Mouse (Mus musculus): ENCODE measurements around the gene Asb15. TPM values are rescaled to one million over a fixed set of nuclear protein-coding genes. Genes with fewer than 3 reads are reported as not detected.

Gene Asb15
- polyA plus RNA-seq, 1 experiment from 2014 or later = not detected

DNA sequence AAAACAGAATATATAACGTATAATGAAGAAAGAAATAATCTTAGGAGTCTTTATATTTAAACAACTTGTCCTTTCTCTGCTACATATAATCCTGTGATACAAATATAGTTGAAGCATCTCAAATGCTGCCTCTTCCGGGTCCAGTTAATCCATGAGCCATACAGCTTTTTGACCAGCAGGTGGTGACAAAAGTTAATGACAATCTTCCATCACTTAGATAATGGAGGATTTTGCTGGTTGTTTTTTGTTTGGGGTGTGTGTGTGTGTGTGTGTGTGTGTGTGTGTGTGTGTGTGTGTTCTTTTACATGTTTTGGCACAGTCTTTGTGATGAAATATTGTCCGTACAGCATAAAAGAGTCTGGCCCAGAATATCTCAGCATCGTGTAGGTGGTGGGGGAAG lies 2.2 kb downstream of the Asb15 start:
- H3K36me3 ChIP-seq (ENCODE audit: control insufficient read depth, insufficient read depth, low read length) = no peaks in the 10 kb centered on the region
- H3K4me3 ChIP-seq (ENCODE audit: low read depth, low read length) = no peak overlapping the region
- no peak overlapping the region for H3K9ac ChIP-seq (ENCODE audit: low read length)
- no peaks in the 10 kb centered on the region for H3K9me3 ChIP-seq (ENCODE audit: control insufficient read depth, low read length)
- H3K27ac ChIP-seq (ENCODE audit: low read depth, low read length) = no peak overlapping the region
- DNase-seq (ENCODE audit: low spot score) (peak; percentile 52), ATAC-seq (replicated peaks; ENCODE audit: low FRiP score) (no peak)
- peak overlapping the region; percentile 18; the same call in 1 of the 2 replicates for H3K4me2 ChIP-seq (ENCODE audit: low read depth, low read length, severe bottlenecking)
- 20% methylated on average over 4 of the region's 4 CpGs for WGBS
- 0 out of 2 replicates have a peak, but pooled peaks cover 3% of the 10 kb centered on the region for H3K4me1 ChIP-seq (replicated peaks; ENCODE audit: control insufficient read depth, insufficient read depth, low read length)
- H3K27me3 ChIP-seq (ENCODE audit: control insufficient read depth, insufficient read depth, low read length) = no peaks in the 10 kb centered on the region

- no peak for ATAC-seq (replicated peaks; ENCODE audit: low FRiP score)
- H3K27me3 ChIP-seq (ENCODE audit: control insufficient read depth, insufficient read depth, low read length) = no peaks in the 10 kb centered on the region
- peak overlapping the region; percentile 18; the same call in 1 of the 2 replicates for H3K4me2 ChIP-seq (ENCODE audit: low read depth, low read length, severe bottlenecking)
- 66% methylated on average over 11 of the region's 11 CpGs for WGBS
- no peak overlapping the region for H3K27ac ChIP-seq (ENCODE audit: low read depth, low read length)
- no peaks in the 10 kb centered on the region for H3K9me3 ChIP-seq (ENCODE audit: control insufficient read depth, low read length)
- H3K4me3 ChIP-seq (ENCODE audit: low read depth, low read length) = no peak overlapping the region
- H3K36me3 ChIP-seq (ENCODE audit: control insufficient read depth, insufficient read depth, low read length) = no peaks in the 10 kb centered on the region
- H3K9ac ChIP-seq (ENCODE audit: low read length) = no peak overlapping the region
- DNase-seq (ENCODE audit: low spot score) = no peak
- H3K4me1 ChIP-seq (replicated peaks; ENCODE audit: control insufficient read depth, insufficient read depth, low read length) = 0 out of 2 replicates have a peak, but pooled peaks cover 2% of the 10 kb centered on the region
Observed at GRCm38 (mm10) chr6:24530711-24531420, 2.9 kb downstream of the Asb15 start.

DNA sequence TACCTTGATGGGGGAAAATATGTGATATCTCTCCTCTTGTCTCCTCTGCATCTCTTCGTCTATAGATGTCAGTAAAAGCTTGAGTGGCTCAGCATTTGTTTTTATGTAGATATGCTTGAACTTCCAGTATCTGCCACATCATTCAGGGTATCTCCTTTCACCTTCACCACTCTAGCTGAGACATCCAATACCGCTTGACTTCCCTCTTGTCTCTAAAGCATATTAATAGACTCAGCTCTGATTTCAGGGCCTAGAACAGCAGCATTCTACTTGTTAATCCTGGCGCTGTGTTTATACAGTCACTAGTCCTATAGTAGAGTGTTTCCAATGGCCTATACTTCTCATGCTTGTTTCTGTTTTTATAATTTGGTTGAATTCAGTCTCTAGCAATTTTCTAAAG lies 4.9 kb downstream of the Asb15 start:
- H3K9me3 ChIP-seq (ENCODE audit: control insufficient read depth, low read length) = no peaks in the 10 kb centered on the region
- DNase-seq (ENCODE audit: low spot score) = no peak
- no peak overlapping the region for H3K27ac ChIP-seq (ENCODE audit: low read depth, low read length)
- no peaks in the 10 kb centered on the region for H3K27me3 ChIP-seq (ENCODE audit: control insufficient read depth, insufficient read depth, low read length)
- 80% methylated on average over 3 of the region's 3 CpGs for WGBS
- no peaks in the 10 kb centered on the region for H3K4me1 ChIP-seq (replicated peaks; ENCODE audit: control insufficient read depth, insufficient read depth, low read length)
- no peaks in the 10 kb centered on the region for H3K36me3 ChIP-seq (ENCODE audit: control insufficient read depth, insufficient read depth, low read length)
- H3K4me2 ChIP-seq (ENCODE audit: low read depth, low read length, severe bottlenecking) = no peak overlapping the region
- H3K9ac ChIP-seq (ENCODE audit: low read length) = no peak overlapping the region
- H3K4me3 ChIP-seq (ENCODE audit: low read depth, low read length) = no peak overlapping the region
- no peak for ATAC-seq (replicated peaks; ENCODE audit: low FRiP score)

GRCm38 (mm10) chr6:24538435-24538834 lies 10.5 kb downstream of the Asb15 start:
- no peak for DNase-seq (ENCODE audit: low spot score)
- ATAC-seq (replicated peaks; ENCODE audit: low FRiP score) = no peak
- no peak overlapping the region for H3K4me3 ChIP-seq (ENCODE audit: low read depth, low read length)

DNA sequence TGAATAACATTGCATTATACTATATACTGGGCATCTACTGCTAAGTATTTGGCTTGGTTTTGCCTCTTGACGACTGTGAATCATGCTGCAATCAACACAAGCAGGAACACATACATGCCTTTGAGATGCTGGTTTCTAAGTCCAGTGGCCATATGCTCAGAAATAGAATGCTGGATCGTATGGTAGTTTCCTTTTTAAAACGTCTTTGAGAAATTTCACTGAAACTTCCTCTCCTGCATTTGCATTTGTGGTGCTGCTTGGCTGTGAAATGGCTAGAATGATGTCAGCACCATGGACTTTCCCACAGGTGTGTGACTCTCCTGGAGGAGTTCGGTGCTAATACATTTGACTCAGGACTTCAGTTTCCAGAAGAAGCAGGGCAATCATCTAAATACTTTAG lies 12.2 kb downstream of the Asb15 start:
- ATAC-seq (replicated peaks; ENCODE audit: low FRiP score) = no peak
- H3K9me3 ChIP-seq (ENCODE audit: control insufficient read depth, low read length) = no peaks in the 10 kb centered on the region
- WGBS = 82% methylated on average over 4 of the region's 4 CpGs
- H3K27me3 ChIP-seq (ENCODE audit: control insufficient read depth, insufficient read depth, low read length) = no peaks in the 10 kb centered on the region
- no peak overlapping the region for H3K27ac ChIP-seq (ENCODE audit: low read depth, low read length)
- no peak overlapping the region for H3K4me3 ChIP-seq (ENCODE audit: low read depth, low read length)
- H3K36me3 ChIP-seq (ENCODE audit: control insufficient read depth, insufficient read depth, low read length) = no peaks in the 10 kb centered on the region
- no peak overlapping the region for H3K4me2 ChIP-seq (ENCODE audit: low read depth, low read length, severe bottlenecking)
- no peaks in the 10 kb centered on the region for H3K4me1 ChIP-seq (replicated peaks; ENCODE audit: control insufficient read depth, insufficient read depth, low read length)
- H3K9ac ChIP-seq (ENCODE audit: low read length) = no peak overlapping the region
- DNase-seq (ENCODE audit: low spot score) = no peak

More at GRCm38 (mm10) chr6:24538435-24538834, 10.5 kb downstream of the Asb15 start:
- Histone ChIP-seq H3K4me1 (replicated peaks; ENCODE audit: control insufficient read depth, insufficient read depth, low read length) (no peaks in the 10 kb centered on the region), H3K9ac (ENCODE audit: low read length) (no peak overlapping the region), H3K4me2 (ENCODE audit: low read depth, low read length, severe bottlenecking) (no peak overlapping the region), H3K9me3 (ENCODE audit: control insufficient read depth, low read length) (no peaks in the 10 kb centered on the region), H3K36me3 (ENCODE audit: control insufficient read depth, insufficient read depth, low read length) (no peaks in the 10 kb centered on the region), H3K27me3 (ENCODE audit: control insufficient read depth, insufficient read depth, low read length) (no peaks in the 10 kb centered on the region), H3K27ac (ENCODE audit: low read depth, low read length) (no peak overlapping the region)
- WGBS = 89% methylated on average over 3 of the region's 3 CpGs

DNA sequence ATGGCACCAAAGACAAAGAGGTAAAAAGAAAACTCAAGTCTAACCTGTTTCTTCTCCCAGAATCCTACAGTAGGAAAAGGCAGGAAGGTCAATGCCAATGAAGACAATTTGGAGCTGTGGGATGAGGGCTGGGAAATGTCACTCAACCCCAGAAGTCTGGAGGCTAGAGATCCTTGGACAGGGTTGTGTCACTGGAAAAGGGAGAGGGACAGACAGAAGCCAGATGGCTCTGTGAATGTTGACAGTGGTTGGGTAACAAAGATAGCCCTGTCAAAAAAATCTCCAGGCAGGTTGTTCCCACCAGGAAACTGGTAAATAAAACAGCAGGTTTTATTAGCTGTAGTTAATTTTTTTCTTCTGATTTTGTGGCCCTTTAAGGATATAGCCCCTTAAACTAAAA lies 14.4 kb downstream of the Asb15 start:
- H3K27ac ChIP-seq (ENCODE audit: low read depth, low read length) = no peak overlapping the region

DNA sequence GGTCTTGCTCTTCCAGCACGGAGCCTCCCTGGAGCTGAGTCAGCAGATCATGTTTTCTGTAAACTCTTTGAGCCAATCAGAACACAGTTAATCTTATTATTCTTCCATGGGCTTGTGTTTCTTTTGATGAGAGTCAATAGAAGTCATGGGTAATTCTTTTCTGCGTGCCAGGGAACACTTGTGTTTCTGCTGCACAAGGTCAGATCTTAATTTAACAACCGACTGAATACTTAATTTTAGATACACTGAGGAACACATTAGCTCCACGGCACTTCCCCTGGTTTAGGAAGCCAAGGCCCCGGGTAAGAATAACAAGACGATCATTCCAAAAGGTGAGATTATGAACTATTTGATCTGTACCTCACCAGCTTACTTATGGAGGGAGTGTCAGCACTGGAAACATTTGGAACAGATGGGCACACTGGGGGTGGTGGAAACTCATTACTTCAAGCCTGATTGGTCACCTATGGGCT lies 15.2 kb downstream of the Asb15 start:
- Histone ChIP-seq H3K27me3 (ENCODE audit: control insufficient read depth, insufficient read depth, low read length) (no peaks in the 10 kb centered on the region), H3K9ac (ENCODE audit: low read length) (no peak overlapping the region), H3K4me3 (ENCODE audit: low read depth, low read length) (no peak overlapping the region), H3K4me1 (replicated peaks; ENCODE audit: control insufficient read depth, insufficient read depth, low read length) (no peaks in the 10 kb centered on the region), H3K36me3 (ENCODE audit: control insufficient read depth, insufficient read depth, low read length) (no peaks in the 10 kb centered on the region), H3K4me2 (ENCODE audit: low read depth, low read length, severe bottlenecking) (no peak overlapping the region), H3K9me3 (ENCODE audit: control insufficient read depth, low read length) (no peaks in the 10 kb centered on the region), H3K27ac (ENCODE audit: low read depth, low read length) (no peak overlapping the region)
- ATAC-seq (replicated peaks; ENCODE audit: low FRiP score) (no peak), DNase-seq (ENCODE audit: low spot score) (no peak)
- 75% methylated on average over 6 of the region's 6 CpGs for WGBS

More for the DNA sequence above, 14.4 kb downstream of the Asb15 start:
- Histone ChIP-seq H3K36me3 (ENCODE audit: control insufficient read depth, insufficient read depth, low read length) (no peaks in the 10 kb centered on the region), H3K9ac (ENCODE audit: low read length) (no peak overlapping the region), H3K4me3 (ENCODE audit: low read depth, low read length) (no peak overlapping the region), H3K4me2 (ENCODE audit: low read depth, low read length, severe bottlenecking) (no peak overlapping the region), H3K27me3 (ENCODE audit: control insufficient read depth, insufficient read depth, low read length) (no peaks in the 10 kb centered on the region), H3K9me3 (ENCODE audit: control insufficient read depth, low read length) (no peaks in the 10 kb centered on the region), H3K4me1 (replicated peaks; ENCODE audit: control insufficient read depth, insufficient read depth, low read length) (no peaks in the 10 kb centered on the region)
- ATAC-seq (replicated peaks; ENCODE audit: low FRiP score) (no peak), DNase-seq (ENCODE audit: low spot score) (no peak)

GRCm38 (mm10) chr6:24546716-24547420 lies 18.9 kb downstream of the Asb15 start:
- WGBS = 90% methylated on average over 1 of the region's 1 CpGs
- DNase-seq (ENCODE audit: low spot score) = no peak
- H3K9me3 ChIP-seq (ENCODE audit: control insufficient read depth, low read length) = no peaks in the 10 kb centered on the region
- no peaks in the 10 kb centered on the region for H3K4me1 ChIP-seq (replicated peaks; ENCODE audit: control insufficient read depth, insufficient read depth, low read length)
- ATAC-seq (replicated peaks; ENCODE audit: low FRiP score) = no peak
- no peaks in the 10 kb centered on the region for H3K27me3 ChIP-seq (ENCODE audit: control insufficient read depth, insufficient read depth, low read length)
- no peak overlapping the region for H3K4me2 ChIP-seq (ENCODE audit: low read depth, low read length, severe bottlenecking)
- H3K9ac ChIP-seq (ENCODE audit: low read length) = no peak overlapping the region
- H3K4me3 ChIP-seq (ENCODE audit: low read depth, low read length) = no peak overlapping the region
- no peaks in the 10 kb centered on the region for H3K36me3 ChIP-seq (ENCODE audit: control insufficient read depth, insufficient read depth, low read length)
- H3K27ac ChIP-seq (ENCODE audit: low read depth, low read length) = no peak overlapping the region

Measured in forebrain, embryonic 11.5 days (tissue).